21 mouse cellular contexts compared by ENCODE assay signal in genomic region chr16:42866061-42866460, GRCm38 (mm10). TPM values are rescaled to one million over a fixed set of nuclear protein-coding genes. Genes with fewer than 3 reads are reported as not detected.
DNase-seq lines count a peak whose midpoint lies in the region; ATAC-seq and TF ChIP-seq lines count a peak whose summit lies in the region.
"Had no signal": no experiment of that assay in that cellular context is flagged by ENCODE, and none has a peak within 500 bp of the region (broad histone marks: within the 10 kb centered on the region; RNA-seq: fewer than 3 reads in every experiment).

No protein-coding gene starts in this region.

- H3K4me1 ChIP-seq in lung, postnatal 0 days (ENCODE audit: insufficient read depth, low read depth, low read length) = no peaks in the 10 kb centered on the region
- no peaks in the 10 kb centered on the region for H3K4me1 ChIP-seq in lung, adult 2 months (ENCODE audit: control insufficient read depth, insufficient read depth, low read length)

- TF ChIP-seq EP300 in lung, postnatal 0 days (IDR thresholded peaks at IDR 0.05) = peak; percentile 81

- no peaks in the 10 kb centered on the region for H3K27me3 ChIP-seq in lung, postnatal 0 days (replicated peaks; ENCODE audit: insufficient read depth, low read length)
- H3K27me3 ChIP-seq: CH12.LX, Patski had no signal

- ATAC-seq in lung, postnatal 0 days = peak; percentile 83
- ATAC-seq: activated CD4-positive, CD25-positive, alpha-beta regulatory T cell, adult 4 months; CD4-positive, CD25-positive, alpha-beta regulatory T cell, adult 4 months; Patski had no signal

- no peak for TF ChIP-seq CTCF in lung, postnatal 0 days (IDR thresholded peaks at IDR 0.05)
- no peak for TF ChIP-seq CTCF in lung, adult 2 months (IDR thresholded peaks at IDR 0.05; ENCODE audit: insufficient read depth, low read length)

- H3K27ac ChIP-seq in lung, postnatal 0 days (ENCODE audit: low read length) = no peak overlapping the region

- H3K9ac ChIP-seq in lung, postnatal 0 days (replicated peaks; ENCODE audit: low read depth) = no peak overlapping the region

- H3K36me3 ChIP-seq in lung, postnatal 0 days (ENCODE audit: insufficient read depth, low read length) = no peaks in the 10 kb centered on the region
- H3K36me3 ChIP-seq: G1E had no signal

- WGBS in lung, postnatal 0 days = 10% methylated on average over 1 of the region's 1 CpGs
- 16% methylated on average over 1 of the region's 1 CpGs for WGBS in lung, adult 2 months

- DNase-seq in lung, postnatal 0 days (ENCODE audit: low spot score) = peak; percentile 68
- no peak for DNase-seq in lung, adult 2 months
- DNase-seq in lung, postnatal 25 days (ENCODE audit: low spot score) = peak; percentile 45
- DNase-seq in lung, postnatal 4 days = no peak
- peak; percentile 32 for DNase-seq in lung, postnatal 36 days
- DNase-seq in lung, postnatal 10 days = no peak
- DNase-seq: adrenal gland, adult 2 months; adrenal gland, adult 8-10 months; adrenal gland, postnatal 10 days; adrenal gland, postnatal 14 days; adrenal gland, postnatal 25 days; adrenal gland, postnatal 36 days; B cell, adult 2 months; cerebellum, adult 11 months; cerebellum, adult 11-12 months; cerebellum, adult 18-20 months had no signal

- TF ChIP-seq POLR2A in lung, adult 2 months (IDR thresholded peaks at IDR 0.05; ENCODE audit: borderline replicate concordance, extremely low read depth, low read depth, low read length) = no peak

- H3K9me3 ChIP-seq in lung, postnatal 0 days (ENCODE audit: low read length) = no peaks in the 10 kb centered on the region
- H3K9me3 ChIP-seq: G1E had no signal

- no peak overlapping the region for H3K4me2 ChIP-seq in lung, postnatal 0 days (replicated peaks; ENCODE audit: low read depth, low read length)

- H3K4me3 ChIP-seq in lung, postnatal 0 days (ENCODE audit: low read depth, low read length) = no peak overlapping the region
- no peak overlapping the region for H3K4me3 ChIP-seq in lung, adult 2 months (replicated peaks; ENCODE audit: extremely low read depth, low read depth, low read length)

RNA-seq across cellular contexts. Expression of gene Zbtb20, which starts 9.6 kb away (rescaled TPM):
- polyA plus RNA-seq in lung, postnatal 0 days (2015; fragmentation: Nextera tagmentation; extraction: Ambion mirVana) = 27.9 and 39.7 TPM in 2 replicates
- 29.9 and 30.7 TPM in 2 replicates for polyA plus RNA-seq in lung, adult 2 months (2012; rRNA removed)

Comparison
In these comparisons a context has a peak if more than half of its experiments do, and no peak if none do; other contexts are left out.
1. DNase-seq: peak in lung, postnatal 0 days (single experiment), lung, postnatal 25 days (single experiment) and lung, postnatal 36 days (single experiment); none in lung, adult 2 months (single experiment), lung, postnatal 4 days (0 of 2) and lung, postnatal 10 days (single experiment).